Mouse (Mus musculus) frontal cortex, postnatal 10 days (tissue): ENCODE measurements at regions not wholly inside any gene's neighbourhood (a gene's known extent, or its start where the extent isn't known, plus 50 kb on each side); places are given as distances from the start of the nearest gene placed in this dataset.
A peak's percentile ranks its signal among the peaks of the same experiment; 100 is the strongest.

Experiments
- DNase-seq, 2 experiments: peaks; one replicate each; pipeline ENCODE4 v3.0.0; 2022; ENCODE audit warnings: low spot score in 2 of 2, mixed read lengths in 1 of 2

DNA sequence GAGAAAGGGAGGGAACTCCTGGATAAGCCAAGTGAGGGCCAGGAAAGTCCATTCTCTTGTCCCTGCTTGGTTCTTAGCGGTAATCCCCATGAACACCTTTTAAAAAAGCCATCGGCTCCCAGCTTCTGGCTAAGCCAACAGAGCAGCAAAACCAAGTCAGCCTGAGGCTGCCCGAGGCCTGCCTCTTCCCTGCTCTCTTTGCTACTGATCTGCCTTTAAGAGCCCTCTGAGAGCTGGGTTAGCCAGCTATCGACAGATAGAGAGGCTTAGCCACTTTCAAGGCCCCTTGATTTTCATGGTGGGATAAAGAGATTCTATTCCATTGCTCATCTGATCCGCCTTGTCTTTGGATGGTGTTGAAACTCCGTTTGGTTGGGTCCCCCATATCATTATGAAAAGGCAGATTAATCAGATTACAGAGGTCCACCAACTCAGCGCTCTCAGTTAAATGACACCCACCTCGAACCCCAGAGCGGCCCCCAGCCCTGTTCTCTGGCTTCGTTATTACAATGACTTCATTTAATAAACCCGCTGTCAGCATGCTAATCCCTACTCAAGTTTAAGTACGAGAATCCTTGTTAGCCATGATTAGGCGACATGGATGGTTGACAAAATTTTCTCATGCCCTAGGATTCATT, 66.1 kb downstream of the Slc4a3 start:
- no peak for DNase-seq

DNA sequence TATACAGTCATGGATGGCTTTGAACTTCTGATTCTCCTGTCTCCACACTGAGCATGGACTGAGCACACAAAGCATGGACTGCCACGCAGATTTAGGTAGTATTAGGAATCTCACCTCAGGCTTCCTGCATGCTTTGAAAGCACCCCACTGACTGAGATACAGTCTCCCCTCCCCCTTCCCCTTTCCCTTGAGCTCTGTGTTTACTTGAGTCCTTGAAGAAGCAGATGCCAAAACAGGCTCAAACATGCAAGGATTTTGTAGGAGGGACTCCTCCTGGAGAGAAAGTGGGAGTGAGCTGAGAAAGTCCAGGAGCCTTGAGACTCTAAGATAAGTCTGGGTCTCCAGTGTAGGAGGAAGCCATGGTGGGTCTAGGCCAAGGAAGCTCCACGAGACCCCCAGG, 67.1 kb downstream of the Slc4a3 start:
- DNase-seq: no peak

DNA sequence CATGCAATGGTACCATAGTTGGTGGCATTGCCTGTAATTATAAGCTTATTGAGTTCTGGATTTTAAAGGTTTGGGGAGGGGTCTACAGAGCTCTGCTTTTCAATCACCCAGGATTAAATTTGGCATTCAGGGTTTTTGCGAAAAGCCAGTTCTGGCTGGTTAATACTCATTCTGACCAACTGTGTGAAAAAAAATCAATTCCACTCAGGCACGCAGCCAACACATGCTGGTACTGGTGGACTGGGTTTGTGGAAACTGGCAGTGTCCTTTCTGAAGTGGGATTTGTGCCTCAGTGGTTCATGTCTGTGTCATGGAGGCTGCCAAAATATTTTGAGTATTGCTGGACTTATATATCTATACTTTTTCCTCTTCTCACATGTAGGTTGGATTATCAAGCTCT, 70.9 kb downstream of the Slc4a3 start:
- DNase-seq: no peak

DNA sequence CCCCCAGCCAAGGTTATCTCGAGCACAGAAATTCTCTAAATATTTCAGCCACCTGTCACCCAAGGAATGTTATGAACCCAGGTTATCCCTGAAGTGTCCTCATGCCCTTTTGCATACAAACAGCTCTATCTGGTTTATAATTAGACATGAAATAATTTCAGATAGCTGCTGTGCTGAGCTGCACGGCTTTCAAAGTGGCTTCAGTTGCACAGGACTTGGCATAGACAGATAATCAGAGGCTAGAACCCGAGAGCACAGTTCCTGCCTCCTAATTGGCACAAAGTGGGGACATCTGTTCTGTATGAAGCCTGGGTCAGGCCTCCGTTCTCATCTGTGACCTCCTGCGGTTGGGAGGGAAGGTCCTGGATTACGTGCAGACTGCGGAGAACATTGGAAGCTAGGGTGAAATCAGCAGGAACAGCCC, 72.3 kb downstream of the Slc4a3 start:
- no peak for DNase-seq

DNA sequence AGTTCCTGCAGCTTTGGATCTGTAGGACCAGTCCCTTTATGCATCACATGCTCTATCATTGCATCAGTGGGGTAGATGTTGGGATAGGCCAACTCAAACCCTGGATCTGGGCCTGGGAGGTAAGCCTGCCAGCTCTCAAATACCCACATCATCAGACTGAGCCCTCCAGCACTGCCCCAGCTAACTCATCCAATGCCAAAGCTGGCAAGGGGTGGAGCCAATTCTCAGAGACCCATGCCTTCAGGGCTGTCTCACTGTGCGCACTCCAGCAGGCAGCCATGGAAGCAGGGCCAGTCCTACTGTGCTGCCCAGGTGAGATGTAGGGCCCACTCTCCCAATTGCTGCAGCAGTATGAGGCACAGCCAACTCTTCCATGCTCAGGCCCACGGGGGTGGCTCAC, 84.2 kb downstream of the Slc4a3 start:
- no peak for DNase-seq

DNA sequence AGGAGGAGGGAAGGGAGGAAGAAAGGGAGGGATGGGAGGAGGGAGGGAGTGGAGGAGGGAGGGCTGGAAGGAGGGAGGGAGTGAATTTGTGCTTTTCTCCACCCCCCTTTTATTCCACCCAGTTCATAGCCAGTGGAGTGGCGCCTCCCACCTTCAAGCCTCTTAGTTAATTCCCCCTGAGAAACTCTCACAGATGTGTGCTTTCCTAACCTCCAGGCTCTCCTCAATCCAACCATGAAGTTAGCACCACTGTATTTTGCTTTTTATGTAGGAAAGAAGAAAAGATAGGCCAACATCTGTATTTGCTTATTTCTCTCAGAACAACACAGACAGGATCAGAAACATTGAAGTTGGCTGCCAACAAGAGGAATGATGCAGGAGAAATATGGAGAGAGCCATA, 85.7 kb downstream of the Slc4a3 start:
- no peak for DNase-seq

DNA sequence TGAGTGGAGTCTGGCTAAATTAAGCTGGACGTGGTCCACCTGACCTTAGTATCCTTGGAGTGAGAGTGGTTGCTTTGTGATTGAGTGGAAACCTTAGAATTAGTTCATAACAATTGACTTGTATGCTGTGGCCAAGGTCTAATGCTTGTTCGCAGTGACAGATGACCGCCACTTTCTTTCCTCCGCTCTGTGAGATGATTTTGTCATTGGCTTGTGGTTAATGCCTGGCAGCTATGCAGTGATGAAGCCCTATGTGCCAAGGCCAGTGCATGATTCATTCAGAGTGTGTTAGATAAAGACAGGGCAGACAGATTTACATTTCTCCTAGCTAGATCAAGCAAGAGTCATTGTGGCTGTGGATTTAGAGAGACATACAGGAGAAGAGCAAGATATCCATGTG, 89.5 kb downstream of the Slc4a3 start:
- no peak for DNase-seq

DNA sequence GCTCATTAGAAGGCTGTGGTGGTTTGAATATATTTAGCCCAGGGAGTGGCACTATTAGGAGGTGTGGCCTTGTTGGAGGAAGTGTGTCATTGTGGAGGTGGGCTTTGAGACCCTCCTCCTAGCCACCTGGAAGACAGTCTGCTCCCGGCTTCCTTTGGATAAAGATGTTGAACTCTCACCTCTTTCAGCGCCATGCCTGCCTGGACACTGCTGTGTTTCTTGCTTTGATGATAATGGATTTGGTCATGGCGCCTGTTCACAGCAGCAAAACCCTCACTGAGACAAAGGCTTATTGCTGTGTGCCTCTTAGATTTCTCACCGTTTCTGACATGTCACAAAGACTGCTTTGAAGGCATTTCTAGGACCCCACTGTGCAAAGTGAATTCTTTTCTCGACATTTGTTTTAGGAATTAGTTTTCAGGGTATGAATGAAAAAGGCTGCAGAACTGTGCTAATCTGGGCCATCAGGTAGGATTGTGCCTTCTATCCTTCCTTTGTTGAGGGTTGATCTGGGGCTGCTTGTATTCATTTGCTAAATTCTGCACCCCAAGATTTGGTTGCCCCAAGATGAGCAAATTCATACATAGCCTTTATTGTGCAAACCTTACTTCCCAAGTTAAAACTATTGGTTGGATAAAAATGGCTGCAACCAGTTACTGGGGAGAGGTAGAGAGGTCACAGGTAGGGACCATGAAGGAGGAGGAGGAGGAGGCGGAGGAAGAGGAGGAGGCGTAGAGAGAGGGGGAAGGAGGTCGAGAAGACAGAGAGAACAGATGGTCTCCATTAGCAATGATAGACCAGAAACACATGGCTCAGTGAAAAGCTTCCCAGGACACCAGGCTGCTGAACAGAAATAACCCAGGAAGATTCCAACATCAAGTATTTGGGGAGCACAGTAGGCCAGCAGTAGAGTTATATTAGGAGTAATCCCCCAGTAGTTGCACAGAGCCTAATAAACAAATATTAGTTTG, 93.2 kb downstream of the Slc4a3 start:
- DNase-seq: no peak

DNA sequence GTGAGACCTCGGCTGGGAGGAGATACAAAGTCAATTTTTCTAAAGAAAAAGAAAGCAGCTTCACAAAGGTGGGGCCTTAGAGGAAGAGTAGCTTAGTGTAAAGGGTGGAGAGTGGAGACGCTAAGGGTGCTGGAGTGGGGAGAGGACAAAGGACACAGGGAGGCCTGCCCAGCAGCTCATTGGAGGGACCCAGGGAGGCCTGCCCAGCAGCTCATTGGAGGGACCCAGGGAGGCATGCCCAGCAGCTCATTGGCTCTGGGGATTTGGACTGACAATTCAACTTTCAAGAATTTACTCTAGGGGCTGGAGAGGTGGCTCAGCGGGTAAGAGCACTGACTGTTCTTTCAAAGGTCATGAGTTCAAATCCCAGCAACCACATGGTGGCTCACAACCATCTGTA, 96.4 kb downstream of the Slc4a3 start:
- DNase-seq: no peak

DNA sequence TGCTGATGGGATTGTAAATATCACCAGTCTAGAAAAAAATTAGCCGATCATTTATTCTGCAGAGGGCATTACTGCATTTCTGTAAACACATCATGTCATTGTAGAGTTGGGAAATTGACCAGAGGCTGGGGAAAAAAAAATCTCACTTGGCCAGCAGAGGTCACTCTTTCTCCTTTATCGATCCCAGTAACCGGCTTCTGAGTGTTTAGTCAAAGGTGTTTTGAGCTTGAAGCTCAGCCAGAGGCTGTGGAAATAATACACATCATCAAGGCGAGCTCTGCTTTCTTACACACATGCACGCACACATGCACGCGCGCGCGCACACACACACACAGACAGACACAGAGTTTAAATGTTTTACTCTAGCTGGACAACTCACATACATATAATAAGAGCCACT, 106.5 kb downstream of the Slc4a3 start:
- peak; percentile 21 to 58 for DNase-seq

DNA sequence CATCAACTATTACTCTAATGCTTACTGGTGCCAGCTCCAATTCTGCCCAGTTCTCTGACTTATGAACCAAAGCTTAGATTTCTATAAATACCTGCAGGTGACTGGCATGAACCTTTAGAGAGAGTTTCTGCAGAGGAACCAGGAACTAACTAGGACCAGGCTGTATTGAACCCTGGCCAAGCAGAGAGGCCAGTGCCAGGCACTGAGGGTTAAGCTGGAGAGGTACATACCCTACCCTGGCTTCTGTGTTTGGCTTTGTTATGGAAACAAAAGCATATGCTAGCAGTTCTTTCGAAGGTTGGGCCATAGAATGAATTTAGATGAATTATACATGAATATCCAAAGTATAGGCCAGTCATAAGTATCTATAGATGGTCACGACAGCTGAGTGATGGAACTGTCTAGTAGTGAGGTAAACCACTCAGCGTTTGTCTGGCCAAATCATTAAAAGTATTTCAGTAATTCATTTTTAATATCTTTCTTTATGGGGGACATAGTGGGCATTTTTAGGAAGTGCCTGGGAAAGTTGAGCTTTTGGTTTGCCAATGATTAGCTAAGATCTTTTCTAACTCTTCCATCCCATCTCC, 107.0 kb downstream of the Slc4a3 start:
- DNase-seq: no peak

DNA sequence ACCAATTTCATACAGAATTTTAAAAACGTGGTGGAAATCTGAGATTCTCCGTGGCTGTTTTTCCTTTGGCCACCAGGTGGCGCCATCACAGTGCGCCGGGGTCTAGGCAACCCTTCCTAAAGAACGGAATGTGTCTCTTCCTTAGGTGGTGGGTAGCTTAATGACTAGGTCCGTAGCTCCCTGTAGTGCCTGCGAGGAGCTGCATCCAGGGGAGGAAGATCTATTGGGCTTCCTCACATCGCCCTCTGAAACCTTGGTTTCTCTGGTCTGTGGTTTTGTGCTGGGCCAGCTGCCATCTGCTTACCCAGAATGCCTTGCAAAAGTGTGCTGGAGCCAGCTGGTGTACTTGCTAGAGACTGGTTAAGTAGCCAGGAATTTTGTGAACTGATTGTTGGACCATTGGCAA, 107.6 kb downstream of the Slc4a3 start:
- peak; percentile 45 to 68 for DNase-seq

DNA sequence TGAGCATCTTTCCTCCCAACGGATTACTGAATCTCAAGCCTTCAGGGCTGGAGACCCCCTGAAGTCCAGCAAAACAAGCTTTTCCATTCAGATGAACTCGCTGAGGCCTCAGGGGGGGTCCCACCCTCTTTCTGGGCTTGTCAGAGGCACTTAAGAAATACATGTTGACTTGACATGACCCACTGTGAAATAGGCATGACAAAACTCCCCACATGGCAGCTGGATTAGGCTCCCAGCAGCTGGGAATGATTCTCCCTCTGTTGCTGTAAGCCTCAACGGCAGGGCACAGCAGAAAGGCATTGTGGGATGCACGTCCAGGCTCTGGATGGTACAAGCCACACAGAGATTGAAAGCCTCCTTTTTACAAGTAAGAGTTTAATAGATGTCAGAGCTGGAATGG, 110.5 kb downstream of the Slc4a3 start:
- DNase-seq: no peak

DNA sequence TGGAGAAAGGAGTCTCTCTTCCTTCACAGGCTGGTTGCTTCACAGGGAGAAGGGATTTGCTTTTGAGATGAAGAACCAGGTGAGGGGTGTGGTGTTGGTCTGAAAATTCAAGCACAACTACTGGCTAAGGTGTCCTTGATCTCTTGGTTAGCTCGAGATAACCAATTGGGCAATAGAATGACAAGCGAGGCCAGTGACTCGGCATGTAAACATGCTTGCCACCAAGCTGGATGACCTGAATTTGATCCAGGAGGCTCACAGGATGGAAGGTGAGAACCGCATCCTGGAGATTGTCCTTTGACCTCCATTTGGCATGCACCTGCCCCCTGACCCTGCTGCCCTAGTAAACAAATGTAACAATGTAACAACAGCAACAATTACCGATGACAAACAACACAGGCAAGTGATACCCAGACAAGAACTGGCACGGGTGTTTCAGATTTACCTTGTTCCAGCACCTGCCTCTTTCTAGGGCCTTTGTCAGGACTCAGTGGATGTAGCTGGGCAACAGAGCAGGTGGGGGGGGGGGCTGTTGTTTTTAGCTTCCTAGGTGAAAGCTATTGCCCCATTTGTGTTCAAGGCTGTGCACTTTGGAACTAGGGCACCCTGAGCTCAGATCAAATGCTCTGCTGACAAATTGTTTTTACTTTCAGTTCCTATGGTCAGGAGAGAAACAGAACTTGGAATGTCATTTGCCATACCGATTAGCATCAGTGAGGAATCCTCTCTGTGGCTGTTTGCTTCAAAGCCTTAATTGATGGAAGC, 114.5 kb downstream of the Slc4a3 start:
- no peak for DNase-seq

DNA sequence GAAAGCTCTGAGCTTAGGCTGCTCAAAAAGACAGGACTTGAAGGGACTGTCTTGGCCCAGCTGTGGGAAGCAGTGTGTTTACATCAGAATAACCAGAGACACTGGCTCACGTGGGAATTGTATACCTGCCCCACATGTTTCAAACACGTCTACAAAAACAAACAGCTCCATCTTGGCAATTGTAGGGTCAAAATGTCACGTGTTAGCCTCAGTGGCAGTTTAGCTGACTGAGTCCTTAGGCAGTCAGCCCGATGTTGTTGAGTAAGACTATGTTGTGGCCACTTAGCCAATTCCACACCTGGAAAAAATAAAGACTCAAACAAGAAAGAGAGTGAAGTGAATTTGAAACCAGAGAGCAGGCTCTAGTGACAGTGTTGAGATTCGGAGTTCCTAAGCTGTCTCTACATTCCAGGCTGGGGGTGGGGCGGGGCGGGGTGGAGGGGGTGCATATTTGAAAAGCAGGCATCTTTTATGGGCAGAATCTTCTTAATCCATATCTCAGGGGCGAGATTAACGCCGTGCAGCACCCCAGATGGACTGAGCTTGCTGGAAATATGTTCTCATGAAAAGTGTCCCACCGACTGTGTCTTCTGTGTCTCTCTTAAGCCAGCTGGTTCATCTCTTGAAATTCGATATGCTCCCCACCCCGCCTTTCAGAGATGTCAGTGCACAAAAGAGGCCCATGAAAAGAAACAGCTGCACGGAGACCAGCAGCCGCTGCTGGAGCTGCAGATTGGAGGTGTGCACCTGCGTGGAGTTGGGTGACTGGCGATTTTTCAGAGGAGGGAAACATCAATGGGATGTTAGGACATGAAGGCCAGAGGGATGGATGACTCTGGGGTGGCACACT, 116.3 kb downstream of the Slc4a3 start:
- no peak for DNase-seq

DNA sequence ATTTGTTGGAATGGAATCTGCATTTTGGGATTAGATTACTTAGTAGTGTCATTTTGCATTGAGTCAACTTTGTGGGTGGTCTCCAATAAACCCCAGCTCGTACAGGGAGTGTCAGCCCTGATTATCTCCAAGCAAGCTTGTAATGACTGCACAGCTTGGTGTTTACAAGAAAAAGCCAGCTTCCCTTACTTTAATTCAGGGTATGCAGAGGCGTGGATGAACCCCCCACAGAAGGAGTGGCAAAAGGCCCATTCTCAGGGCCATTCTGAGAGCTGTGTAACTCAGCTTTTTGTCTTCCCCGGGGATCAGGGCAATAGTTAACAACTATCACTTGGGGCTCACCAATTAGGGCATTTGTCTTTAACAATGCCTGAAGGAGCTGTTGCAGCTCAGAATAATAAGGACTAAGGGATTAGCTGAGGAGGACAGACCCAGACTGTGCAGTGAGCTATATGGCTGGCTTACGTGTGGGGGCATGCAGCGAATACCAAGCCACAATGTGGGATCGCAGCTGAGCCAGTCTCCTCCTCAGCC, 121.7 kb downstream of the Slc4a3 start:
- DNase-seq: no peak

DNA sequence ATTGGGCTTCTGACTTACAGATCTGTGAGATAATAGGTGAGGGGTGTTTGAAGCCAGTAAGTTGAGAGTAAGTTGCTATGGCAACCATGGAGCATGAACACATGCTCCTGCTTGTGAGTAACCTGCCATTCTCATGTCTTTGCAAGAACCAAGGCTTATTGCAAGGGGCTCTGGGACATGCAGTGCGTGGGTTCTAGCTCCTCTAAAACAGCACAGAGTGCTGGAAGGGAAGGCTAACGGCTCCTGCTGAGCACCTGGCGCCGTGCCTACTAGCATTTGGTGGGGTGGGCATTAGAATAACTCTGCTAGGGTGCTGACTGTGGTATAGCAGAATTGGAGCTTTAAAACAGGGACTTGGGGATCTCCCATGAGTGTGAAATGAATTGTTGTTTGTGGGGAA, 130.2 kb downstream of the Slc4a3 start:
- peak; percentile 22 to 28 for DNase-seq

DNA sequence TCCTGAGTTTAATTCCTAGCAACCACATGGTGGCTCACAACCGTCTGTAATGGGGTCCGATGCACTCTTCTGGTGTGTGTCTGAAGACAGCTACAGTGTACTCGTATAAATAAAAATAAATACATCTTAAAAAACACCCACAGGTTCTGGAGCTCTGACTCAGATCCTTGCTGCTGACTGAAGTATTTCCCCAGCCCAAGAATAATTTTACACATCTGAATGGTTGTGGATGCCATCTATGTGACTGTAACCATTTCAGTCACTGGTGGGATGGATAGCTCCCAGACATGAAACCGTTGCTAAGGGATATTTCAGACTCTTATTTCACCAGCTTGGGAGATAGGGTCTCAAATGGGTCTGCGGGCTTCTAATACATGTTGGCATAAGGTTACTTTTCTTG, 131.6 kb downstream of the Slc4a3 start:
- DNase-seq: no peak

DNA sequence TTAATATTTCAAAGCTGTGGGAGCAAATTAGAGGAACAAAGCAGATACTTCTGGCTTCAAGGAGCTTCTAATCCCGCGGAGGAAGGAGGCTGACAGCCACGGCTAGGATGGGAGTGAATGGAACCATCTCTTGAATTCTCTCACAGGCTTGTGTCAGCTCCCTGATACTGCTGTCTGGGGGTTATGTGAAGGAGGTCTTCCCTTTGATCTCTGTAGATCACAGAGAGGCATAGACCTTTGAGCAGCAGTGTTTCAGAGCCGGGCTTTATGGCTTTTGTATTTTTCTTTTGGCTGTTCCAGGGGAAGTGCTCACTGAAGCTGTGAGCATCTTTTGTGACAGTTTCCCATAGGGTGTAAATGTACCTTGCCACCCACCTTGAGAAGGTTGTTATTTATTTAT, 132.2 kb downstream of the Slc4a3 start:
- no peak for DNase-seq

DNA sequence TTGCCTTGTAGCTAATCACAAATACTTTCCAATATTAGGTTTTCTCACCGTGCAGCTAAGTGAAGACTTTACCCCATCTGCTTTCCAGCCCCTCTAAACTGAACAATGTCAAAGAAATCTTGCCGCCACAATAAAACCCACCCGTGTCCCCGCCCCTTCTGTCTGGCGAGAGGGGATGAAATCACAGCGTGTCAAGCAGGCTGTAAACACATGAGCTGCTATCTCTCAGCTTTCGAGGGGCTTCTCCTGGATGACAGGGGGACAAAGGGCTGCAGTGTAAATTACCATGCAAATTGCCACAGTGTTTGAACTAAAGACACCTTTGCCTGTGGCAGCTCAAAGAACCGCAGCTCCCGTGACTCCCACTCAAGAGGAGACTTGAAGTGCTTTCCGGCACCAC, 134.3 kb downstream of the Slc4a3 start:
- no peak for DNase-seq

DNA sequence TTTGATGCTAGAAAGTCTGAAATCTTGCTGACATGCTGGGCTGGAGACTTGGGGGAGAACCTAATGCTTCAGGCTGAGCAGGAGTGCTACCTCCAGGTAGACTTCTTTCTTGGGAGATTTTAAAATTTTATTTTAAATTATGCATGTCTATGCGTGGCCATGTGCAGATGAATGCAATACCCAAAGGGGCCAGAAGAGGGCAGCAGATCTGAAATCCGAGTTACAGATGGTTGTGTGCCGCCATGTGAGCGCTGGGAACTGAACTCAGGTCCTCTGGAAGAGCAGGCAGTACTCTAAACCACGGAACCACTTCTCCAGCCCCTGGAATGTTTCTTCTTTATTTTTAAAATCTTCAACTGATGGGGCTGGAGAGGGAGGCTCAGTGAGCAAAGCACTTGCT, 135.8 kb downstream of the Slc4a3 start:
- DNase-seq: no peak
